Mouse (Mus musculus) MEL (cell line): ENCODE measurements at regions not wholly inside any gene's neighbourhood (a gene's known extent, or its start where the extent isn't known, plus 50 kb on each side); places are given as distances from the start of the nearest gene placed in this dataset.

Experiments used
- DNase-seq: peaks from one replicate; pipeline ENCODE4 v3.0.0; 2011; ENCODE audit warnings: low read depth, low spot score
- H3K27ac ChIP-seq: 2 replicates; pipeline ENCODE4 v1.5.1; 2012; ENCODE audit warnings: low read depth, mild to moderate bottlenecking, control low read depth, low read length, moderate library complexity; ENCODE audit not compliant: control insufficient read depth
- H3K27me3 ChIP-seq, 2 experiments: fragments of 150-350 bp in 1 of 2; sonication (generic) in 1 of 2; 2 replicates each; pipeline ENCODE4 v1.6.1; 2012; ENCODE audit warnings: low read length in 2 of 2, mild to moderate bottlenecking in 2 of 2, improper control_type of control experiment in 1 of 2, moderate library complexity in 1 of 2; ENCODE audit not compliant: insufficient read depth in 2 of 2, control insufficient read depth in 1 of 2
- H3K36me3 ChIP-seq, 2 experiments: 2 replicates each; pipeline ENCODE4 v1.6.1; 2012 to 2014; ENCODE audit warnings: low read length in 2 of 2, improper control_type of control experiment in 1 of 2, inconsistent platforms in 1 of 2, mild to moderate bottlenecking in 1 of 2; ENCODE audit not compliant: insufficient read depth in 2 of 2, control insufficient read depth in 1 of 2
- H3K4me1 ChIP-seq, 2 experiments: fragments of 150-350 bp in 1 of 2; sonication (generic) in 1 of 2; 2 replicates each; pipeline ENCODE4 v1.6.1; 2012; ENCODE audit warnings: low read length in 2 of 2, improper control_type of control experiment in 1 of 2, mild to moderate bottlenecking in 1 of 2; ENCODE audit not compliant: insufficient read depth in 2 of 2, control insufficient read depth in 1 of 2
- H3K4me3 ChIP-seq, 2 experiments: fragments of 150-350 bp in 1 of 2; sonication (generic) in 1 of 2; 2 replicates each; pipeline ENCODE4 v1.5.1; 2012; ENCODE audit warnings: low read depth in 2 of 2, low read length in 2 of 2, mild to moderate bottlenecking in 2 of 2, moderate library complexity in 2 of 2, control low read depth in 1 of 2, improper control_type of control experiment in 1 of 2; ENCODE audit not compliant: control insufficient read depth in 1 of 2, insufficient read depth in 1 of 2
- H3K79me2 ChIP-seq: 2 replicates; pipeline ENCODE4 v1.6.1; 2012; ENCODE audit warnings: mild to moderate bottlenecking, low read length, moderate library complexity; ENCODE audit not compliant: control insufficient read depth, poor library complexity, insufficient read depth
- H3K9ac ChIP-seq: 2 replicates; pipeline ENCODE4 v1.6.1; 2012; ENCODE audit warnings: low read depth, mild to moderate bottlenecking, control low read depth, low read length, moderate library complexity; ENCODE audit not compliant: control insufficient read depth, poor library complexity, severe bottlenecking
- H3K9me3 ChIP-seq: fragments of 150-350 bp; sonication (generic); replicated peaks from 2 replicates; pipeline ENCODE4 v1.6.1; 2012; ENCODE audit warnings: mild to moderate bottlenecking, low read length, improper control_type of control experiment, moderate library complexity; ENCODE audit not compliant: insufficient read depth
- CHD1 ChIP-seq: IDR thresholded peaks from 2 replicates; pipeline ENCODE4 v1.6.1; 2012; ENCODE audit warnings: low read depth, mild to moderate bottlenecking, inconsistent platforms, low read length, improper control_type of control experiment
- CTCF ChIP-seq, 3 experiments: IDR thresholded peaks in 2 of 3; conservative IDR thresholded peaks in 1 of 3; 2 replicates each; pipeline ENCODE4 v1.5.1; 2011 to 2012; ENCODE audit warnings: low read length in 3 of 3, low read depth in 2 of 3, mild to moderate bottlenecking in 2 of 3, improper control_type of control experiment in 1 of 3, inconsistent platforms in 1 of 3, mixed read lengths in 1 of 3, moderate library complexity in 1 of 3; ENCODE audit not compliant: control insufficient read depth in 1 of 3, insufficient read depth in 1 of 3, poor library complexity in 1 of 3, severe bottlenecking in 1 of 3
- EP300 ChIP-seq, 2 experiments: IDR thresholded peaks; 2 replicates each; pipeline ENCODE4 v1.6.1; 2011; ENCODE audit warnings: improper control_type of control experiment in 2 of 2, low read length in 2 of 2, low read depth in 1 of 2, mild to moderate bottlenecking in 1 of 2
- JUND ChIP-seq: IDR thresholded peaks from 2 replicates; pipeline ENCODE4 v1.6.1; 2011; ENCODE audit warnings: low read depth, mild to moderate bottlenecking, improper control_type of control experiment, low read length
- KAT2A ChIP-seq: conservative IDR thresholded peaks from 2 replicates; pipeline ENCODE4 v1.6.1; 2012; ENCODE audit warnings: low read depth, low read length, improper control_type of control experiment, inconsistent platforms
- POLR2AphosphoS2 ChIP-seq: IDR thresholded peaks from 2 replicates; pipeline ENCODE4 v1.6.1; 2011; ENCODE audit warnings: low read length, improper control_type of control experiment
- SIN3A ChIP-seq: IDR thresholded peaks from 2 replicates; pipeline ENCODE4 v1.6.1; 2012; ENCODE audit warnings: low read length, improper control_type of control experiment, inconsistent platforms
- SMC3 ChIP-seq: IDR thresholded peaks from 2 replicates; pipeline ENCODE4 v1.6.1; 2011; ENCODE audit warnings: low read depth, low read length, improper control_type of control experiment
- USF1 ChIP-seq: IDR thresholded peaks from 2 replicates; pipeline ENCODE4 v1.6.1; 2014; ENCODE audit warnings: low read depth, mild to moderate bottlenecking, inconsistent platforms, low read length, improper control_type of control experiment, moderate library complexity

GRCm38 (mm10) chr10:21756811-21757210, 125.2 kb upstream of the Sgk1 start:
- H3K9ac ChIP-seq: no peak overlapping the region
- DNase-seq: no peak
- no peak overlapping the region for H3K4me3 ChIP-seq
- no peaks in the 10 kb centered on the region for H3K4me1 ChIP-seq
- no peak overlapping the region for H3K27ac ChIP-seq
- no peaks in the 10 kb centered on the region for H3K9me3 ChIP-seq
- no peaks in the 10 kb centered on the region for H3K36me3 ChIP-seq
- TF ChIP-seq CHD1 (no peak), USF1 (no peak)
- peaks cover 2 to 6% of the 10 kb centered on the region in 2 experiments; a peak in 2 of 4 replicates for H3K27me3 ChIP-seq
- H3K79me2 ChIP-seq: no peaks in the 10 kb centered on the region

- TF ChIP-seq SIN3A: no peak
- TF ChIP-seq POLR2AphosphoS2: no peak
- TF ChIP-seq JUND: no peak
- TF ChIP-seq KAT2A: no peak
- no peak for TF ChIP-seq EP300 (IDR thresholded peaks at IDR 0.05; ENCODE audit: low read depth in 1 of 2, low read length in 2 of 2)
- TF ChIP-seq CTCF (IDR thresholded peaks at IDR 0.05 in 2 of 3, conservative IDR thresholded peaks at IDR 0.05 in 1 of 3; ENCODE audit: control insufficient read depth in 1 of 3, insufficient read depth in 1 of 3, low read depth in 2 of 3, low read length in 3 of 3, poor library complexity in 1 of 3, severe bottlenecking in 1 of 3): no peak
- Histone ChIP-seq H3K4me1 (no peaks in the 10 kb centered on the region), H3K4me3 (no peak overlapping the region), H3K79me2 (no peaks in the 10 kb centered on the region), H3K9ac (no peak overlapping the region), H3K27me3 (peaks cover 0 to 3% of the 10 kb centered on the region in 2 experiments; a peak in 1 of 4 replicates), H3K9me3 (no peaks in the 10 kb centered on the region), H3K27ac (no peak overlapping the region), H3K36me3 (no peaks in the 10 kb centered on the region)
- DNase-seq: no peak
Observed at GRCm38 (mm10) chr10:21758122-21758521, 123.9 kb upstream of the Sgk1 start.

GRCm38 (mm10) chr10:21762516-21762915, 119.5 kb upstream of the Sgk1 start:
- H3K27ac ChIP-seq: no peak overlapping the region
- H3K27me3 ChIP-seq: peaks cover 2% of the 10 kb centered on the region in 2 experiments; a peak in 1 of 4 replicates
- no peaks in the 10 kb centered on the region for H3K4me1 ChIP-seq
- H3K9ac ChIP-seq: no peak overlapping the region
- H3K4me3 ChIP-seq: no peak overlapping the region
- TF ChIP-seq SMC3: no peak
- no peak for TF ChIP-seq CHD1
- H3K9me3 ChIP-seq: no peaks in the 10 kb centered on the region
- H3K36me3 ChIP-seq: no peaks in the 10 kb centered on the region
- no peak for DNase-seq
- H3K79me2 ChIP-seq: no peaks in the 10 kb centered on the region
